Mouse (Mus musculus): Measurements from ENCODE around the gene Ntm. TPM values are rescaled to one million over a fixed set of nuclear protein-coding genes. Genes with fewer than 3 reads are reported as not detected.

Gene Ntm
- polyA plus RNA-seq, 1 experiment from 2014 or later = 51.8 TPM

DNA sequence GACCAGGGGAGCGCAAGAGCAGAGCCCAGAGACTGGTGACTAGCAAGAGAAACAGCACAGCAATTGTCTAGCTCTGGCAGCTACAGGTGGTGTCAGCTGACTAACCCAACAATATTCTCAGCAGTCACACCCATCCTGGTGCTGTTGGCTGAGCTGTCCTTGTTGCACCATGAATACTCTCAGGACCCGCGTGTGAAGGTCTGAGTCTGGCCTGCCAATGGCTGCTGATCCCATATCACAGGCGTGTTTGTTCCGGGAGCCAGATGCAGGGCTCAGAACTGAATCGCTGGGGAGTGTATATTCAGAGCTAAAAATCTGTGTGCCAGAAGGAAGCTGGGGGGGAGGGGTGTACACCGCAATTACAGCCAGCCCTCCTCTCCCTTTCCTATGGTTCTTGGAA lies 310.1 kb downstream of the Ntm start:
- H3K4me2 ChIP-seq = no peak overlapping the region
- H3K4me1 ChIP-seq (replicated peaks) = peaks cover 3% of the 10 kb centered on the region
- no peaks in the 10 kb centered on the region for H3K36me3 ChIP-seq
- no peaks in the 10 kb centered on the region for H3K27me3 ChIP-seq (replicated peaks)
- no peak overlapping the region for H3K27ac ChIP-seq (ENCODE audit: poor library complexity, severe bottlenecking)
- H3K9ac ChIP-seq = no peak overlapping the region
- H3K4me3 ChIP-seq = no peak overlapping the region
- WGBS = 60% methylated on average over 7 of the region's 7 CpGs
- ATAC-seq (ENCODE audit: insufficient number of reproducible peaks, low FRiP score) = no peak
- no peaks in the 10 kb centered on the region for H3K9me3 ChIP-seq (replicated peaks)

- H3K4me2 ChIP-seq = no peak overlapping the region
- H3K9ac ChIP-seq = no peak overlapping the region
- 65% methylated on average over 5 of the region's 5 CpGs for WGBS
- H3K9me3 ChIP-seq (replicated peaks) = no peaks in the 10 kb centered on the region
- ATAC-seq (ENCODE audit: insufficient number of reproducible peaks, low FRiP score) = no peak
- H3K36me3 ChIP-seq = no peaks in the 10 kb centered on the region
- no peak overlapping the region for H3K4me3 ChIP-seq
- no peaks in the 10 kb centered on the region; the same call in 1 of the 2 replicates for H3K4me1 ChIP-seq (replicated peaks)
- H3K27me3 ChIP-seq (replicated peaks) = no peaks in the 10 kb centered on the region
- no peak overlapping the region for H3K27ac ChIP-seq (ENCODE audit: poor library complexity, severe bottlenecking)
Measured at GRCm38 (mm10) chr9:29651856-29652255, 311.1 kb downstream of the Ntm start.

GRCm38 (mm10) chr9:29651226-29651625 lies 311.7 kb downstream of the Ntm start:
- no peak overlapping the region for H3K4me2 ChIP-seq
- no peaks in the 10 kb centered on the region for H3K27me3 ChIP-seq (replicated peaks)
- 55% methylated on average over 4 of the region's 4 CpGs for WGBS
- H3K9me3 ChIP-seq (replicated peaks) = no peaks in the 10 kb centered on the region
- no peak overlapping the region for H3K4me3 ChIP-seq
- no peaks in the 10 kb centered on the region; the same call in 1 of the 2 replicates for H3K4me1 ChIP-seq (replicated peaks)
- no peak for ATAC-seq (ENCODE audit: insufficient number of reproducible peaks, low FRiP score)
- no peaks in the 10 kb centered on the region for H3K36me3 ChIP-seq
- no peak overlapping the region for H3K27ac ChIP-seq (ENCODE audit: poor library complexity, severe bottlenecking)
- no peak overlapping the region for H3K9ac ChIP-seq

DNA sequence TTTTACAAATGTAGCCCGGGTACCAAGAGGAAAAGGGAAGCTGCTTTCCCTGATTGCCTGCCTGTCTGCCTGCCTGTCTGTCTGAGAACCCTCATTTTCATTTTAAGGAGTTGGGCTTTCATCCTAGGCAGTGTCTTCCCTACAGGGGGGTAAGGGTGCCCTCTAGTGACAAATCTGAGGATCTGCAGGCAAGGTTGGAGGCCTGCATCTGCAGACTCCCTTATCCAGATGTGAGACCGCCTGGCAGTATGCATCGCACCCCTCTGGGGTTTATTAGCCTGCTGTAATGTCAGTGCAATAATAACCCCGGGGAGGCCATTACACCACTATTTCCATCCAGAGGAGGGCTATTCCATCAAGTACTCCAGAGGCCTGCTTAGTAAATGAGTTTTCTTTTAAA lies 312.3 kb downstream of the Ntm start:
- ATAC-seq (ENCODE audit: insufficient number of reproducible peaks, low FRiP score) = no peak
- Histone ChIP-seq H3K9me3 (replicated peaks) (no peaks in the 10 kb centered on the region), H3K4me2 (no peak overlapping the region), H3K4me1 (replicated peaks) (peaks cover 3% of the 10 kb centered on the region), H3K36me3 (no peaks in the 10 kb centered on the region), H3K27me3 (replicated peaks) (no peaks in the 10 kb centered on the region), H3K9ac (no peak overlapping the region), H3K4me3 (no peak overlapping the region), H3K27ac (ENCODE audit: poor library complexity, severe bottlenecking) (no peak overlapping the region)
- WGBS = 29% methylated on average over 4 of the region's 4 CpGs

GRCm38 (mm10) chr9:29650266-29650665 lies 312.7 kb downstream of the Ntm start:
- Histone ChIP-seq H3K36me3 (no peaks in the 10 kb centered on the region), H3K9ac (no peak overlapping the region), H3K27me3 (replicated peaks) (no peaks in the 10 kb centered on the region; the same call in 1 of the 2 replicates), H3K4me2 (no peak overlapping the region), H3K27ac (ENCODE audit: poor library complexity, severe bottlenecking) (no peak overlapping the region), H3K4me1 (replicated peaks) (peaks cover 7% of the 10 kb centered on the region), H3K9me3 (replicated peaks) (no peaks in the 10 kb centered on the region), H3K4me3 (no peak overlapping the region)
- no peak for ATAC-seq (ENCODE audit: insufficient number of reproducible peaks, low FRiP score)
- WGBS = 63% methylated on average over 5 of the region's 5 CpGs

DNA sequence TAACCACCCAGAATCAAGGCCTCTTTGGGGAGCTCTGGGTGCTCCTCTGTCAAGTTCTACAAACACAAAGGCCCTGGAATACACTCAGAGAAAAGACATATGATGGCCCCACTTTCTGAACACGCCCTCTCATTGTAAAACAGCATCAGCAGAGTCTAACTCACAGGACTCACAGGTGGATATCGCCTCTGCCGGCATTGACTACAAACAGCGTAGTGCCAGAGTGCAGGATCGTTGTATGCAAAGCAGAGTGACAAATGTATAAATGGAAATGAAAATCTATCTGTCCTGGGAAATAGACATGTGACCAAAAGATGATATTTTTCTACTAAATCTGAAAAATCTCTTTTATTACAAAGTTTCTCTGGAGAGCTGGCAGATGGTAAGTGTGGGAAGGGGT lies 314.7 kb downstream of the Ntm start:
- H3K36me3 ChIP-seq = no peaks in the 10 kb centered on the region
- no peak overlapping the region for H3K9ac ChIP-seq
- no peaks in the 10 kb centered on the region for H3K9me3 ChIP-seq (replicated peaks)
- H3K4me1 ChIP-seq (replicated peaks) = peaks cover 9% of the 10 kb centered on the region
- ATAC-seq (ENCODE audit: insufficient number of reproducible peaks, low FRiP score) = no peak
- peaks cover 4% of the 10 kb centered on the region; the same call in 1 of the 2 replicates for H3K27me3 ChIP-seq (replicated peaks)
- no peak overlapping the region for H3K4me3 ChIP-seq
- H3K27ac ChIP-seq (ENCODE audit: poor library complexity, severe bottlenecking) = no peak overlapping the region
- 89% methylated on average over 5 of the region's 5 CpGs for WGBS
- no peak overlapping the region for H3K4me2 ChIP-seq

GRCm38 (mm10) chr9:29647764-29648163 lies 315.2 kb downstream of the Ntm start:
- 77% methylated on average over 8 of the region's 8 CpGs for WGBS
- Histone ChIP-seq H3K27ac (ENCODE audit: poor library complexity, severe bottlenecking) (no peak overlapping the region), H3K36me3 (no peaks in the 10 kb centered on the region), H3K9ac (no peak overlapping the region), H3K4me3 (no peak overlapping the region), H3K4me1 (replicated peaks) (peaks cover 10% of the 10 kb centered on the region), H3K9me3 (replicated peaks) (no peaks in the 10 kb centered on the region), H3K4me2 (no peak overlapping the region), H3K27me3 (replicated peaks) (peaks cover 4% of the 10 kb centered on the region; the same call in 1 of the 2 replicates)
- ATAC-seq (ENCODE audit: insufficient number of reproducible peaks, low FRiP score) = no peak

GRCm38 (mm10) chr9:29645796-29646400 lies 317.0 kb downstream of the Ntm start:
- H3K4me3 ChIP-seq = no peak overlapping the region
- no peak for ATAC-seq (ENCODE audit: insufficient number of reproducible peaks, low FRiP score)
- H3K4me1 ChIP-seq (replicated peaks) = peaks cover 12% of the 10 kb centered on the region
- 41% methylated on average over 8 of the region's 8 CpGs for WGBS
- no peak overlapping the region for H3K9ac ChIP-seq
- no peaks in the 10 kb centered on the region for H3K36me3 ChIP-seq
- no peaks in the 10 kb centered on the region for H3K9me3 ChIP-seq (replicated peaks)
- no peak overlapping the region for H3K27ac ChIP-seq (ENCODE audit: poor library complexity, severe bottlenecking)
- H3K4me2 ChIP-seq = no peak overlapping the region
- peaks cover 4% of the 10 kb centered on the region; the same call in 1 of the 2 replicates for H3K27me3 ChIP-seq (replicated peaks)

DNA sequence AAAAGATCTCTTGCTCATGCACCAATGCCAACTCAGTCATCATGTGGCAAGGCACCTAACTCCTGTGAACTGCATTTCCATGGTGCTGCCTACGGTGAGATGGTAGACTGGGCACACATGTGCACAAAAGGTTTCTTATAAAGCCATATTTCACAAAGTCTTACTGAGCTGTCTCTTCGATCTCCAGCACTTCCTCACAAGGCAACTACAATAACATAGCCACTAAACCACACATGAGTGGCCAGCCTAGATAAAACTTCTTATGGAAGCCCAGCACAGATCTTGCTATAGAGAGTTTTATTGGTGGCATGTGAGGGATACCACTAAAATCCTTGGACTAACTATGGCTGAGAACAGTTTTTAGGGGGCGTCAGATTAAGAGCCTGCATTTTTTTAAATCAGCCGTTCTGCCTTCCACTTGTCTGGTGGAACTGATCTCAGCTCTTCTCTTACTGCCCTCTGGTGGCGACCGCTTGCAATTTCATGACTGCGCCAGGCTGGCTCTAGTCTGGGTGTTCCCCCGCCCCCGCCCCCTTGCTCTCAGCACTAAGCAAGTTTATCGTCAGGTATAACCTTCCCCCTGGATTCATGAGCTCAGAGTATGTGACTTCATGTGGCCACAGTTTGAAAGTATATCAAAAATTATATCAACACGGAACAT lies 319.8 kb downstream of the Ntm start:
- H3K36me3 ChIP-seq = no peaks in the 10 kb centered on the region
- no peak overlapping the region for H3K4me3 ChIP-seq
- no peak overlapping the region for H3K27ac ChIP-seq (ENCODE audit: poor library complexity, severe bottlenecking)
- H3K9ac ChIP-seq = no peak overlapping the region
- peaks cover 4% of the 10 kb centered on the region; the same call in 1 of the 2 replicates for H3K27me3 ChIP-seq (replicated peaks)
- ATAC-seq (ENCODE audit: insufficient number of reproducible peaks, low FRiP score) = no peak
- 19% methylated on average over 11 of the region's 11 CpGs for WGBS
- no peak overlapping the region for H3K4me2 ChIP-seq
- peaks cover 12% of the 10 kb centered on the region; the same call in 1 of the 2 replicates for H3K4me1 ChIP-seq (replicated peaks)
- no peaks in the 10 kb centered on the region for H3K9me3 ChIP-seq (replicated peaks)

- no peak overlapping the region for H3K4me2 ChIP-seq
- 80% methylated on average over 8 of the region's 8 CpGs for WGBS
- no peak overlapping the region for H3K9ac ChIP-seq
- H3K27me3 ChIP-seq (replicated peaks) = no peaks in the 10 kb centered on the region
- no peak for ATAC-seq (ENCODE audit: insufficient number of reproducible peaks, low FRiP score)
- no peaks in the 10 kb centered on the region for H3K36me3 ChIP-seq
- H3K9me3 ChIP-seq (replicated peaks) = no peaks in the 10 kb centered on the region
- H3K27ac ChIP-seq (ENCODE audit: poor library complexity, severe bottlenecking) = no peak overlapping the region
- no peaks in the 10 kb centered on the region for H3K4me1 ChIP-seq (replicated peaks)
- no peak overlapping the region for H3K4me3 ChIP-seq
Measured at GRCm38 (mm10) chr9:29637335-29637734, 325.6 kb downstream of the Ntm start.

GRCm38 (mm10) chr9:29617181-29617580 lies 345.8 kb downstream of the Ntm start:
- H3K4me1 ChIP-seq (replicated peaks) = no peaks in the 10 kb centered on the region
- no peaks in the 10 kb centered on the region for H3K36me3 ChIP-seq

More at GRCm38 (mm10) chr9:29617181-29617580, 345.8 kb downstream of the Ntm start:
- Histone ChIP-seq H3K9me3 (replicated peaks) (no peaks in the 10 kb centered on the region), H3K9ac (no peak overlapping the region), H3K4me3 (no peak overlapping the region), H3K27me3 (replicated peaks) (no peaks in the 10 kb centered on the region), H3K27ac (ENCODE audit: poor library complexity, severe bottlenecking) (no peak overlapping the region), H3K4me2 (no peak overlapping the region)
- 65% methylated on average over 5 of the region's 5 CpGs for WGBS
- no peak for ATAC-seq (ENCODE audit: insufficient number of reproducible peaks, low FRiP score)
